Mouse (Mus musculus): ENCODE results near the gene Gkn2.

DNA sequence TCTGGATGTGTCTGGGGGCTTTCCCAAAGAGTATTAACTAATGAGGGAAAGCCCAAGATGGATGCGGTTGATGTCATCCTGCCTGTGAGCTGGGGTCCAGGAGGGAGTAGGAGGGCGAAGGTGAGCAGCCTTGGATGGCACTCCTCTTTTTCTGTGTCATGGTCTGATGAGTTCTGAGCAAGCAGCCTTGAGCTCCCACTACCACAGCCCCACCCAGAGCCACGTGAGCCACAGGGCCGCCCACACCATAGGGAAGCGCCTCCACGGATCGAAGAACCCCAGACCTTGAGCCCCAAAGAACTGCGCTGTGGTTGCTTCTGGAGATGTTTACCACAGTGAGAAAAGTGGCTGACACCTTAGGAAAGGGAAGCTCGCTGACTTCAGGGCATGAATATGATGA, 21.6 kb downstream of the Gkn2 start:
- no peak for TF ChIP-seq POLR2A (IDR thresholded peaks at IDR 0.05; ENCODE audit: borderline replicate concordance, insufficient read depth, low read length)
- no peak for TF ChIP-seq CTCF (IDR thresholded peaks at IDR 0.05; ENCODE audit: borderline replicate concordance, insufficient read depth, low read depth, low read length)
